Mouse (Mus musculus) spleen, adult 12 weeks (tissue): ENCODE data around the gene Myo1e.
A peak's percentile ranks its signal among the peaks of the same experiment; 100 is the strongest.

ENCODE experiments used
- DNase-seq: peaks from one replicate; pipeline ENCODE4 v3.0.0; 2022; ENCODE audit warnings: low spot score

The Myo1e gene

DNA sequence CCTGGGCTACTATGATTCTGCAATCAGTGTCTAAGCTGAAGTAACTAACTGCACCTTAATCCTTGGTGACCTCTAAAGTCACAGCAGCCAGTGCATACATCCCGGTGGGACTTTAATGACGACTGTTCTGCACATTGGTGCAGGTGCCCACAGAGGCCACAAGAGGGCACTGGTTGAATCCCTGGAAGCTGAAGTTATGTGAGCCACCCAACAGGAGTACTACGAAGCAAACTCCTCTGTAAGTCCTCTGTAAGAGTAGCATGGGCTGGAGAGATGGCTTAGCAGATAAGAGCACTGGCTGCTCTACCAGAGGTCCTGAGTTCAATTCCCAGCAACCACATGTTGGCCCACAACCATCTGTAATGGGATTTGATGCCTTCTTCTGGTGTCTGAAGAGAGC, 209.3 kb downstream of the Myo1e start:
- no peak for DNase-seq

DNA sequence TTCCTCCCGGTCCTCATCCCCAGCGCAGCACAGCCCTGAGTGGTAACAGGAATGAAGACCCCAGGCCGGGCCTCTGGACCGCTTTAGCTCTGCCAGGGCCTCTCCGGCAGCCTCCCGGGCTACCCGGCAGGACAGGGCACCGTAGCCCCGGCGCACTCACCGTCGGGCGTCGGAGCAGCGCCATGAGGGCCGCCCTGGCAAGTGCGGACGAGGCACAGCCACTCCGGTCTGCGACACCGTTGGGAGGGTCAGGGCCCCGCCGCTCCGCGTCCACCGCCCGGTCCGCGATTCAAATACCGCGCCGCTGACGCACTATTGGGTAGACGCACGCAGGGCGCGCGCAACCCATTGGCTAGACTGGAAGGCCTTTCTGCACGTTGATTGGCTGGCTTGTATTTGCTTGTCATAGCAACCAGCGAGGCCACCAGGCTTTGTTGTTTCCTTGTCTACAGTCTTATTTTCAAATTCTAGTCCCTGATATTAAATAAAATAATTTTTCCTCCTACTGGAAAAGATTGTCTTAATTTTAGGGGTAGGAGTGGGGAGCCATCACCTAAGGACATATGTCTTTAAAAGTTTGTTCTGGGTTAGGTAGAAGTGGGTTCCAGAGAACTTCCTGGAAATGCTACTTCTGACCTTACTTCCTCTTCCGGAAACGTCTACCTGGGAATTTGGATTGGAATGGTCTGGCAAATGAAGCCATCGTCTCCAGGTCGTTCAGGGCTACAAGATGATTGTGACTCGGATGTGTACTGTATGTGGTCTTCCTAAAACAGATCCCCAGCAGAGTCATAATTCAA, 214.3 kb downstream of the Myo1e start, which contains the start of gene Ccnb2:
Ccnb2 (minus strand) TSS at position 291 of the 800 bp plus-strand sequence.
- DNase-seq: peak; percentile 85

DNA sequence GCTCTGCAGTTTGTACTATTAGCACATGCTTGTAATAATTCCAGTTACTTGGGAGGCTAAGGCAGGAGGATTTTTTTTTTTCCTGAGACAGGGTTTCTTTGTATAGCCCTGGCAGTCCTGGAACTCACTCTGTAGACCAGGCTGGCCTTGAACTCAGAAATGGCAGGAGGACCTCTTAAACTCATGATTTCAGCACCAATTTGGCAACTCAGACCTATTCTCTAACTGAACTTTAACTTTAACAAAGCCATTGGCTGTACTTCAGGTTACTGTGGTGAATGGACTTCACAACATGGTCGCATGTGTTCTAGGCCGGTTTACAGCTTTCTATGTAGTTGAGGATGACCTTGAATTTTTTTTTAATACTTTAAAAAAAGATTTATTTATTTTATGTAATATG, 215.5 kb downstream of the Myo1e start:
- DNase-seq: no peak

DNA sequence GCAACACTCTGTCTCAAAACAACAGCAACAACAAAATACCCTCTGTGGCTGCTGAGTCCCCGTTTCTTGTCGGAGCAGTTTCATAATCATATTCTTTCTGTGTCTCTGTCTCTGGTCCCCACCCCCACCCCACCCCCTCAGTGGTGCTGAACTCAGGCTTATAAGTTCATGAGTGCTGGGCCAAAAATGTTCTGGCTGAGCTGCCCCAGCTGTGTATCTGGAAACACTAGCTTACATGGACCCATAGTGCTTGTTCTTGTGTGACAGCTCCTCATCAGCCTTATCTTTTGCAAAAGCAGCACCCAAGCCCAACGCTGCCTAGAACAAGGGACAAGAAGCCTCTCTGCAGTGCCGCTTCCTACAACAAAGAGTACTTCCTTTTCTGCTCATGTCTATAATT, 232.8 kb downstream of the Myo1e start:
- no peak for DNase-seq

DNA sequence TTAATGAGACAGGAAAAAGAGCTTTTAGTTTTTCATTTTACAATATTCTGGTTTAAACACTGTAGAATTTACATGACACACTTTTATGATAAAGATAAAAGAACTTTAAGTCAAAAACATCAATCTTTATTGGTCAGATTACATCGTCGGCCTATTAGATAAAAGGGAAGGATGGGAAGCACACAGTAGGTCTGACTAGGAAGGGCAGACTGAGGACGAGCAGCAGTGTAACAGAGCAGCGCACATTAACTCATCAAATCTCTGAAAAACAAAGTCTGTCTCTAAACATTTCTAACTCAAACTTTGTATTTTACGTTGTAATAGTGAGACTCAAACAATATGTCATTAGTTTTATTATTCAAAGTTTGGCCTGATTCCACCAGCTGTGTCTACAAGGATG, 241.9 kb downstream of the Myo1e start:
- no peak for DNase-seq
